Mouse (Mus musculus) heart, embryonic 10.5 days (tissue): ENCODE measurements around the gene Gm14548. TPM values are rescaled to one million over a fixed set of nuclear protein-coding genes. Genes with fewer than 3 reads are reported as not detected.
"Not testable (repeated sequence)": the region's sequence is repeated elsewhere in the genome, so short reads cannot be mapped to it uniquely, and the experiment has no call there.

Experiments used
- DNase-seq: peaks from one replicate; pipeline ENCODE4 v3.0.0-alpha.2; 2017; ENCODE audit warnings: low spot score
- H3K27ac ChIP-seq: fragments of 300-500 bp; sonication (generic); 2 replicates; pipeline ENCODE4 v1.5.1; 2016; ENCODE audit warnings: mild to moderate bottlenecking
- H3K27me3 ChIP-seq: fragments of 300-500 bp; sonication (generic); 2 replicates; pipeline ENCODE4 v1.6.1; 2016; ENCODE audit warnings: mild to moderate bottlenecking; ENCODE audit not compliant: poor library complexity, insufficient read depth, severe bottlenecking
- H3K36me3 ChIP-seq: fragments of 300-500 bp; sonication (generic); 2 replicates; pipeline ENCODE4 v1.6.1; 2016; ENCODE audit warnings: mild to moderate bottlenecking, moderate library complexity
- H3K4me1 ChIP-seq: fragments of 300-500 bp; sonication (generic); 2 replicates; pipeline ENCODE4 v1.6.1; 2016; ENCODE audit warnings: mild to moderate bottlenecking
- H3K4me3 ChIP-seq: fragments of 300-500 bp; sonication (generic); 2 replicates; pipeline ENCODE4 v1.5.1; 2016; ENCODE audit warnings: mild to moderate bottlenecking, moderate library complexity
- H3K9me3 ChIP-seq: fragments of 300-500 bp; sonication (generic); 2 replicates; pipeline ENCODE4 v1.6.1; 2016; ENCODE audit warnings: mild to moderate bottlenecking, moderate library complexity
- WGBS: fragments of 180-500 bp; shearing (Covaris S2); methylation state at CpG from one replicate; pipeline ENCODE4 v1.1.7; 2016; 5-methylcytosine and 5-hydroxymethylcytosine counted together
- polyA plus RNA-seq: library from polyadenylated mRNA; unstranded; fragments of >200 nt; fragmentation: Nextera tagmentation; extraction: Ambion mirVana; gene quantifications from 2 replicates; pipeline ENCODE4 v1.2.1, GENCODE M21; 2016

Gene Gm14548
- not detected in 2 replicates for polyA plus RNA-seq

- H3K4me1 ChIP-seq, H3K27ac ChIP-seq, H3K27me3 ChIP-seq, H3K9me3 ChIP-seq, H3K4me3 ChIP-seq, H3K36me3 ChIP-seq, DNase-seq: not testable (repeated sequence)
- whole genome bisulfite sequencing: 56% methylated on average over 3 of the region's 3 CpGs
These were observed at the start of gene Gm14548 for GRCm38 (mm10) chr7:3898036-3898590. Gm14548 (minus strand) TSS chr7:3898120.

GRCm38 (mm10) chr7:3946117-3946516 lies 48.2 kb upstream of the Gm14548 start:
- Histone ChIP-seq H3K36me3 (no peaks in the 10 kb centered on the region), H3K9me3 (no peaks in the 10 kb centered on the region; the same call in 1 of the 2 replicates), H3K27me3 (no peaks in the 10 kb centered on the region), H3K4me3 (no peak overlapping the region), H3K27ac (no peak overlapping the region), H3K4me1 (no peaks in the 10 kb centered on the region)
- WGBS: 62% methylated on average over 4 of the region's 4 CpGs
- DNase-seq: no peak

GRCm38 (mm10) chr7:3940915-3941314 lies 43.0 kb upstream of the Gm14548 start:
- H3K4me1 ChIP-seq: no peaks in the 10 kb centered on the region
- no peak overlapping the region for H3K27ac ChIP-seq
- 73% methylated on average over 3 of the region's 3 CpGs for WGBS
- no peak for DNase-seq
- H3K36me3 ChIP-seq: no peaks in the 10 kb centered on the region
- H3K9me3 ChIP-seq: no peaks in the 10 kb centered on the region; the same call in 1 of the 2 replicates
- H3K4me3 ChIP-seq: no peak overlapping the region
- H3K27me3 ChIP-seq: no peaks in the 10 kb centered on the region

- H3K36me3 ChIP-seq: no peaks in the 10 kb centered on the region
- no peak for DNase-seq
- 54% methylated on average over 1 of the region's 1 CpGs for WGBS
- H3K27ac ChIP-seq: no peak overlapping the region
- no peaks in the 10 kb centered on the region for H3K9me3 ChIP-seq
- H3K4me1 ChIP-seq: no peaks in the 10 kb centered on the region
- H3K27me3 ChIP-seq: no peaks in the 10 kb centered on the region
- no peak overlapping the region for H3K4me3 ChIP-seq
These were observed 42.1 kb upstream of the Gm14548 start for GRCm38 (mm10) chr7:3939866-3940525.

GRCm38 (mm10) chr7:3935473-3935872 lies 37.6 kb upstream of the Gm14548 start:
- H3K27me3 ChIP-seq, H3K27ac ChIP-seq, DNase-seq, H3K4me1 ChIP-seq, H3K36me3 ChIP-seq, H3K9me3 ChIP-seq, H3K4me3 ChIP-seq: not testable (repeated sequence)

GRCm38 (mm10) chr7:3915387-3915786 lies 17.5 kb upstream of the Gm14548 start, which contains the start of gene Lilra6:
Lilra6 (minus strand) TSS chr7:3915503.
- not testable (repeated sequence) for H3K4me1 ChIP-seq, H3K27ac ChIP-seq, DNase-seq, H3K27me3 ChIP-seq, H3K36me3 ChIP-seq, H3K9me3 ChIP-seq, H3K4me3 ChIP-seq
- WGBS: 49% methylated on average over 2 of the region's 2 CpGs

- no peaks in the 10 kb centered on the region for H3K36me3 ChIP-seq
- no peak overlapping the region for H3K27ac ChIP-seq
- WGBS: 26% methylated on average over 1 of the region's 1 CpGs
- DNase-seq: no peak
- H3K4me1 ChIP-seq: no peaks in the 10 kb centered on the region
- no peaks in the 10 kb centered on the region for H3K9me3 ChIP-seq
- no peaks in the 10 kb centered on the region for H3K27me3 ChIP-seq
- no peak overlapping the region for H3K4me3 ChIP-seq
These were observed 5.8 kb upstream of the Gm14548 start for GRCm38 (mm10) chr7:3903704-3904103.

- not testable (repeated sequence) for H3K36me3 ChIP-seq, H3K4me3 ChIP-seq, H3K27ac ChIP-seq, H3K4me1 ChIP-seq, H3K9me3 ChIP-seq, H3K27me3 ChIP-seq, DNase-seq
- no CpG with 5 or more reads among the region's 1 CpGs for WGBS
These were observed 22.9 kb downstream of the Gm14548 start for GRCm38 (mm10) chr7:3875032-3875431.

- WGBS: no CpG with 5 or more reads among the region's 2 CpGs
- not testable (repeated sequence) for H3K9me3 ChIP-seq
These were observed 53.0 kb downstream of the Gm14548 start, which contains the start of gene Pira2 for GRCm38 (mm10) chr7:3844951-3845350. Pira2 (minus strand) TSS chr7:3845051.

GRCm38 (mm10) chr7:3837854-3838253 lies 60.1 kb downstream of the Gm14548 start:
- DNase-seq, H3K4me1 ChIP-seq, H3K4me3 ChIP-seq, H3K36me3 ChIP-seq, H3K27ac ChIP-seq, H3K9me3 ChIP-seq, H3K27me3 ChIP-seq: not testable (repeated sequence)
- WGBS: no CpG with 5 or more reads among the region's 1 CpGs

More at GRCm38 (mm10) chr7:3844951-3845350, 53.0 kb downstream of the Gm14548 start, which contains the start of gene Pira2:
- H3K4me1 ChIP-seq, DNase-seq, H3K27ac ChIP-seq, H3K27me3 ChIP-seq, H3K36me3 ChIP-seq, H3K4me3 ChIP-seq: not testable (repeated sequence)

Other genes with a start within 250 kb of the Gm14548 start
- gene Leng1, start 232.3 kb downstream of the Gm14548 start, polyA plus RNA-seq: 19.5 and 19.6 TPM in 2 replicates
- 5.4 and 8.5 TPM in 2 replicates for gene Tmc4, start 220.6 kb downstream of the Gm14548 start, polyA plus RNA-seq
- gene Tsen34, start 205.3 kb downstream of the Gm14548 start, polyA plus RNA-seq: 221 and 268 TPM in 2 replicates
- gene Mboat7, start 204.6 kb downstream of the Gm14548 start, polyA plus RNA-seq: 32.7 and 40.4 TPM in 2 replicates
- 973 and 1,162 TPM in 2 replicates for gene Rps9, start 194.1 kb downstream of the Gm14548 start, polyA plus RNA-seq
- 0.05 and 0.16 TPM in 2 replicates for gene Pirb, start 177.7 kb downstream of the Gm14548 start, polyA plus RNA-seq
- gene Gm15448, start 72.4 kb downstream of the Gm14548 start, polyA plus RNA-seq: not detected in 2 replicates
- not detected in 2 replicates for gene Pira2, start 53.1 kb downstream of the Gm14548 start, polyA plus RNA-seq
- gene Lilra6, start 17.4 kb upstream of the Gm14548 start, polyA plus RNA-seq: not detected in 2 replicates
- gene Lair1, start 165.1 kb upstream of the Gm14548 start, polyA plus RNA-seq: 0.15 and 0.21 TPM in 2 replicates
- gene Ttyh1, start 221.3 kb upstream of the Gm14548 start, polyA plus RNA-seq: 0.54 and 0.83 TPM in 2 replicates
- gene Leng8, start 238.9 kb upstream of the Gm14548 start, polyA plus RNA-seq: 72.6 and 75.1 TPM in 2 replicates